Mouse (Mus musculus) liver, embryonic 14.5 days (tissue): ENCODE measurements around the gene Fip1l1. TPM values are rescaled to one million over a fixed set of nuclear protein-coding genes. Genes with fewer than 3 reads are reported as not detected.

ENCODE experiments used
- ATAC-seq: fragments of 200-750 bp; cut with Nextera tagmentation; 2 replicates; pipeline ENCODE4 v1.8.0; 2017; ENCODE audit warnings: moderate number of reproducible peaks, mild to moderate bottlenecking, moderate library complexity; ENCODE audit not compliant: insufficient read depth
- DNase-seq, 3 experiments: peaks; one replicate each; pipeline ENCODE4 v3.0.0-alpha.2; 2012 to 2013; ENCODE audit warnings: low read depth in 3 of 3, low spot score in 3 of 3
- H3K27ac ChIP-seq: fragments of 300-500 bp; sonication (generic); 2 replicates; pipeline ENCODE4 v1.5.1; 2014; ENCODE audit warnings: moderate library complexity, mild to moderate bottlenecking, control low read depth, inconsistent platforms
- H3K27me3 ChIP-seq: fragments of 300-500 bp; sonication (generic); 2 replicates; pipeline ENCODE4 v1.6.1; 2014; ENCODE audit warnings: mild to moderate bottlenecking, low read length, moderate library complexity; ENCODE audit not compliant: control insufficient read depth, insufficient read depth
- H3K36me3 ChIP-seq: fragments of 300-500 bp; sonication (generic); replicated peaks from 2 replicates; pipeline ENCODE4 v1.6.1; 2014; ENCODE audit warnings: low read depth; ENCODE audit not compliant: control insufficient read depth, insufficient read depth
- H3K4me1 ChIP-seq, 2 experiments: fragments of 200-500 bp in 1 of 2; fragments of 300-500 bp in 1 of 2; sonication (generic) in 1 of 2; replicated peaks; 2 replicates each; pipeline ENCODE4 v1.6.1; 2012 to 2014; ENCODE audit warnings: antibody characterized with exemption in 1 of 2, inconsistent platforms in 1 of 2, low read length in 1 of 2; ENCODE audit not compliant: control insufficient read depth in 2 of 2, insufficient read depth in 2 of 2
- H3K4me2 ChIP-seq: fragments of 300-500 bp; sonication (generic); 2 replicates; pipeline ENCODE4 v1.6.1; 2014; ENCODE audit warnings: low read depth, mild to moderate bottlenecking, control low read depth, moderate library complexity
- H3K4me3 ChIP-seq, 2 experiments: fragments of 200-500 bp in 1 of 2; fragments of 300-500 bp in 1 of 2; sonication (generic) in 1 of 2; 2 replicates each; pipeline ENCODE4 v1.5.1; 2012 to 2014; ENCODE audit warnings: low read depth in 2 of 2, low read length in 2 of 2, mild to moderate bottlenecking in 2 of 2, control low read depth in 1 of 2, inconsistent platforms in 1 of 2, moderate library complexity in 1 of 2; ENCODE audit not compliant: insufficient read depth in 1 of 2
- H3K9ac ChIP-seq: fragments of 300-500 bp; sonication (generic); replicated peaks from 2 replicates; pipeline ENCODE4 v1.6.1; 2014; ENCODE audit warnings: mild to moderate bottlenecking, control low read depth, moderate library complexity
- H3K9me3 ChIP-seq: fragments of 300-500 bp; sonication (generic); 2 replicates; pipeline ENCODE4 v1.6.1; 2016; ENCODE audit warnings: low read length, mixed read lengths; ENCODE audit not compliant: control insufficient read depth
- CTCF ChIP-seq: IDR thresholded peaks from 2 replicates; pipeline ENCODE4 v1.5.1; 2016; ENCODE audit warnings: antibody characterized with exemption, low read depth, control low read depth
- EP300 ChIP-seq: IDR thresholded peaks from 2 replicates; pipeline ENCODE4 v1.6.1; 2016; ENCODE audit warnings: antibody characterized with exemption, low read depth
- WGBS: fragments of 180-500 bp; shearing (Covaris S2); extraction: QIAGEN DNeasy Blood & Tissue Kit; methylation state at CpG from one replicate; pipeline ENCODE4 v1.1.7; 2014; ENCODE audit not compliant: insufficient replicate concordance; 5-methylcytosine and 5-hydroxymethylcytosine counted together
- polyA plus RNA-seq, 2 experiments: library from polyadenylated mRNA; depleted of rRNA in 1 of 2; stranded (reverse) in 1 of 2; unstranded in 1 of 2; fragments of >200 nt; fragmentation: Nextera tagmentation in 1 of 2; extraction: Ambion mirVana in 1 of 2; gene quantifications; 2 replicates each; pipeline versions ENCODE4 v1.2.1 to v1.2.3; 2012 to 2014

Gene Fip1l1
- polyA plus RNA-seq, 2 experiments: 19.9 to 22.5 TPM

- Histone ChIP-seq H3K36me3 (peaks cover 18% of the 10 kb centered on the region), H3K27me3 (no peaks in the 10 kb centered on the region), H3K9me3 (no peaks in the 10 kb centered on the region), H3K4me2 (no peak overlapping the region), H3K27ac (no peak overlapping the region), H3K9ac (no peak overlapping the region), H3K4me3 (no peak overlapping the region), H3K4me1 (no peaks in the 10 kb centered on the region)
- no peak for ATAC-seq
- TF ChIP-seq CTCF (no peak), EP300 (no peak)
- 74% methylated on average over 3 of the region's 3 CpGs for WGBS
- DNase-seq: no peak
Measured at GRCm38 (mm10) chr5:74601171-74601570, 65.9 kb downstream of the Fip1l1 start.

GRCm38 (mm10) chr5:74601965-74602364, 66.7 kb downstream of the Fip1l1 start:
- ATAC-seq (no peak), DNase-seq (no peak)
- Histone ChIP-seq H3K4me2 (no peak overlapping the region), H3K27me3 (no peaks in the 10 kb centered on the region), H3K9ac (no peak overlapping the region), H3K4me1 (no peaks in the 10 kb centered on the region), H3K4me3 (no peak overlapping the region), H3K36me3 (peaks cover 12% of the 10 kb centered on the region), H3K27ac (no peak overlapping the region), H3K9me3 (no peaks in the 10 kb centered on the region)
- 82% methylated on average over 6 of the region's 6 CpGs for whole genome bisulfite sequencing
- TF ChIP-seq EP300: no peak
- no peak for TF ChIP-seq CTCF

GRCm38 (mm10) chr5:74602371-74602770, 67.1 kb downstream of the Fip1l1 start:
- Histone ChIP-seq H3K27ac (no peak overlapping the region), H3K9ac (no peak overlapping the region), H3K36me3 (peaks cover 9% of the 10 kb centered on the region), H3K9me3 (no peaks in the 10 kb centered on the region), H3K27me3 (no peaks in the 10 kb centered on the region), H3K4me2 (no peak overlapping the region), H3K4me1 (no peaks in the 10 kb centered on the region), H3K4me3 (no peak overlapping the region)
- no peak for DNase-seq
- 78% methylated on average over 10 of the region's 10 CpGs for WGBS
- TF ChIP-seq EP300 (no peak), CTCF (no peak)
- ATAC-seq: no peak

DNA sequence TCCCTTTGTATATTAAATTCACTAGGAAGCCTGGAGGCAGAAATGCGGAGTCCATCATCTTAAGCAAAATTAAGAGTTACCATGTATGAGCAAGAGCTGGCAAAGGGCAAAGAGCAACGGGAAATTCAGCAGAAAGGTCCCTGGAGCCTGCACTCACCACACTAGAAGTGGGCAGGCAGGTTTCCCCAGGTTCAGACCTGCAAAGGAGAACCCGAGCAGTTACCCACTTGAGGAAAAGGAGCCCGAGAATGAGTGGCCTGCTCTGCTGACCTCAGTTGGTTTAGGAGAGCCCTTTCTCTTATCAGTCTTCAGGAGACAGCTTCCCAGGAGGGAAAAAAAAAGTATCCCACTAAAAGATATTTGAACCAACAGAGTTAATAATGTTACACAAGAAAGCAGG, 68.1 kb downstream of the Fip1l1 start:
- 68% methylated on average over 4 of the region's 4 CpGs for WGBS
- TF ChIP-seq CTCF: no peak
- TF ChIP-seq EP300: no peak

GRCm38 (mm10) chr5:74606213-74606612, 71.0 kb downstream of the Fip1l1 start:
- DNase-seq: no peak
- Histone ChIP-seq H3K9me3 (no peaks in the 10 kb centered on the region), H3K27ac (no peak overlapping the region), H3K36me3 (no peaks in the 10 kb centered on the region), H3K4me3 (no peak overlapping the region), H3K4me1 (no peaks in the 10 kb centered on the region), H3K9ac (no peak overlapping the region), H3K4me2 (no peak overlapping the region), H3K27me3 (no peaks in the 10 kb centered on the region)
- 68% methylated on average over 8 of the region's 8 CpGs for WGBS
- no peak for ATAC-seq
- TF ChIP-seq CTCF (no peak), EP300 (no peak)

More for the DNA sequence above, 68.1 kb downstream of the Fip1l1 start:
- H3K9ac ChIP-seq: no peak overlapping the region
- no peak for DNase-seq
- peaks cover 6% of the 10 kb centered on the region; the same call in 1 of the 2 replicates for H3K36me3 ChIP-seq
- H3K4me1 ChIP-seq: no peaks in the 10 kb centered on the region
- no peak overlapping the region for H3K4me3 ChIP-seq
- no peaks in the 10 kb centered on the region for H3K27me3 ChIP-seq
- no peak for ATAC-seq
- no peak overlapping the region for H3K27ac ChIP-seq
- no peaks in the 10 kb centered on the region for H3K9me3 ChIP-seq
- H3K4me2 ChIP-seq: no peak overlapping the region

- H3K4me3 ChIP-seq: no peak overlapping the region
- no peak for ATAC-seq
- TF ChIP-seq CTCF (no peak), EP300 (no peak)
- no peak overlapping the region for H3K4me2 ChIP-seq
- no peak overlapping the region for H3K27ac ChIP-seq
- 66% methylated on average over 10 of the region's 10 CpGs for WGBS
- H3K9ac ChIP-seq: no peak overlapping the region
- H3K27me3 ChIP-seq: no peaks in the 10 kb centered on the region
- H3K9me3 ChIP-seq: no peaks in the 10 kb centered on the region
- no peaks in the 10 kb centered on the region for H3K36me3 ChIP-seq
- DNase-seq: no peak
- H3K4me1 ChIP-seq: no peaks in the 10 kb centered on the region
Measured at GRCm38 (mm10) chr5:74610511-74610910, 75.3 kb downstream of the Fip1l1 start.
